Mouse (Mus musculus) embryonic fibroblast, embryonic 13.5 days (primary cell): ENCODE measurements around the gene Rph3a.

Experiments
- CTCF ChIP-seq: IDR thresholded peaks from 2 replicates; pipeline ENCODE4 v1.5.1; 2011; ENCODE audit warnings: mild to moderate bottlenecking, control low read depth, low read length, moderate library complexity, borderline replicate concordance; ENCODE audit not compliant: insufficient read depth
- POLR2A ChIP-seq: IDR thresholded peaks from 2 replicates; pipeline ENCODE4 v1.6.1; 2011; ENCODE audit warnings: low read depth, mild to moderate bottlenecking, control low read depth, low read length, moderate library complexity

DNA sequence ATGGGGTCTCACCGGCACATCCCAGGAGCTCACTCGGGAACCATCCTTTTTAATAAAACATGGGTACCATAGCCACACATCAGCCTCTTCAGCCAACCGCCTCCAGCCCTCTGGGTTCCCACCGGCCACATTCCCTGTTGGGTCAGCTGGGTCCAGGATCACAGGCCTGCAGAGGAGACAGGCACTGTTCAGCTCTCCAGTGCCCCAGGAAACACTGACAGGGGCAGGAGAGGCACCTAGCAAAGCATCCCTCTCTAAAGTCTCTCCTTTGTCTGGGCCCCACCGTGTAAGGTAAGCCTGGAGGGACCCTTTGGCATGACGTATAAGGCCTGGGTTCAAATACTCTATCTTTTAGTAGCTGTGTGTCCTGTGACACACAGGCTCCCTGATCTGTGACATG is 111.6 kb downstream of the Rph3a start:
- no peak for TF ChIP-seq POLR2A
- no peak for TF ChIP-seq CTCF
